Mouse (Mus musculus) right cerebral cortex, postnatal 36 days (tissue): ENCODE measurements around the gene Smg6.
A peak's percentile ranks its signal among the peaks of the same experiment; 100 is the strongest.
"Not testable (repeated sequence)": the region's sequence is repeated elsewhere in the genome, so short reads cannot be mapped to it uniquely, and the experiment has no call there.

Experiments used
- DNase-seq, 2 experiments: peaks; one replicate each; pipeline ENCODE4 v3.0.0; 2022; ENCODE audit warnings: low spot score in 2 of 2, mixed read lengths in 1 of 2

Smg6 gene

DNA sequence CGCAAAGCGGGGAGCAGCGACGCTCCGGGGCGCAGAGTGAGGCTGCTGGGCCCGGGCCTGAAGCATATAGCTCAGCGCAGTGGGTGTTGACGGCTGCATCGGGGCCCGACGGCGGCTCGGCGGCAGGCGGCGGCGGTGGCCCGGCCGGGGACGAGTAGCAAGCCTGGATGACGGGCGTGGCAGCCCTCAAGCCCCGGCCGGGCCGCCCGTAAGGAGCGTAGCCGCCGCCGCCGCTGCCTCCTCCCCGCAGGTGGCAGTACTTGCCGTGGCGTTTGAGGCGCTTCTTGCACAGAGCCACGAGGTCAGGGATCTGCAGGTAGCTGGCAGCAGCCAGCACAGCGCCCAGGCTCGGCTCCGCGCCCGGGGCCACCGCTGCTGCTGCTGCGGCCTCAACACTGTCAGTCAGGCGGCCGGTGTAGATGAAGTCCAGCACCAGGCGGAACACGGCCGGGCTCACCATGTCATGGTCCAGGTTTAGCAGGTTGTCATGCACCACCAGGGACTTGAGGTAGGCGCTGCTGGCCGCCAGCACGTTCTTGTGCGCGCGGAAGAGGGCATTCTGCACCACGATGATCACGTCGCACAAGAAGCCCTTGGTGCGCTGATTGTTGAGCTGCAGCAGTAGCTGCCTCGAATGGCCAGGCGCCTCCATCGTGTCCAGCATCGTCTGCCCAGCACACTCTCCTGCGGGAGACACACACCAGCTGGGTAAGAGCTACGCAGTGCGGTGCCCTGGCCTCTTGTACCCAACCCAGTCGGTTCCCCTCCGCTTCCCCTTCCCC lies 241.4 kb downstream of the Smg6 start:
- no peak for DNase-seq

DNA sequence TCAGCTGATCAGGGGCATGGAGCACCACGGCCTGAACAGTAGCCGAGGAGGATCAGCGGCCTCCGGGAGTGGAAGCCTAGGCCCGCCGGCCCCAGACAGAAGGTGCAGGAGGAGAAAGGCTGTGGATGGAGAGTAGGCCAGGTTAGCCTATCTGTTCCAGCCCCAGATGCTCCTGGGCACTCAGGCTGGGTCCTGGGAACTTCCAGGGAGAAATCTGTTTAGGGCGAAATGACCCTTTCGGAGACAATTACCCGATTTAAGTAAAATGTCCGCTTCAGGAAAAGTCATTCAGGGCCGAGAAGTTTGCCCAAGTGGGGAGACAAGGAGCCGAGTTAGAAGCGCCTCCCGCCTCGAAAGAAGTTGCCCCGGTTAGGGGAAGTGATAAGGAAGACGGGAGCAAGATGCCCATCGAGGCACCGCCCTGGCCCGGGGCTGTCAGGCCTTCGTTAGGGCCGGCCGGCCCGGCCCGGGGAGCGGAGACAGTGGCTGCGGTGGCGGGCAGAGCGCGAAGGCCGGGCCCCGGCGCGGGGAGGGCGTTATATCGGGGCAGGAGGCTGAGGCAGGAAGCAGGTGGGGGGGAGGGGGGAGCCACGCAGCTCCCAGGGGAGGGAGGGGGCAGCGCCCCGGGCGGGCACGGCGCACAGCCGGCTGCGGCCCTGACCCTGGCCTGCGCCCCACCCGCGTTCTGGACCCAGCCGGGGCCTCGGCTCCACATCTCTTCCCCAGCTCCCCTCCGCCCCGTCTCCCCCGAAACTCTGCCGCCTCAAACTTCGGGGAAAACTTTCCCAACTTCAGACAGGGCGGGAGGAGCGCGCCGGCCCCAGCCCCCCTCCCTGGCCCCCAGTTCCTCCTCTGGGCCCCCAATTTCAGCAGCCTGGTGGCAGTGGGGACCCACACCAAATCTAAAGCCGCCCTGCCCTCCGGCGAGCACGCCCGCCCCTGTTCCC lies 242.3 kb downstream of the Smg6 start:
- no peak for DNase-seq

DNA sequence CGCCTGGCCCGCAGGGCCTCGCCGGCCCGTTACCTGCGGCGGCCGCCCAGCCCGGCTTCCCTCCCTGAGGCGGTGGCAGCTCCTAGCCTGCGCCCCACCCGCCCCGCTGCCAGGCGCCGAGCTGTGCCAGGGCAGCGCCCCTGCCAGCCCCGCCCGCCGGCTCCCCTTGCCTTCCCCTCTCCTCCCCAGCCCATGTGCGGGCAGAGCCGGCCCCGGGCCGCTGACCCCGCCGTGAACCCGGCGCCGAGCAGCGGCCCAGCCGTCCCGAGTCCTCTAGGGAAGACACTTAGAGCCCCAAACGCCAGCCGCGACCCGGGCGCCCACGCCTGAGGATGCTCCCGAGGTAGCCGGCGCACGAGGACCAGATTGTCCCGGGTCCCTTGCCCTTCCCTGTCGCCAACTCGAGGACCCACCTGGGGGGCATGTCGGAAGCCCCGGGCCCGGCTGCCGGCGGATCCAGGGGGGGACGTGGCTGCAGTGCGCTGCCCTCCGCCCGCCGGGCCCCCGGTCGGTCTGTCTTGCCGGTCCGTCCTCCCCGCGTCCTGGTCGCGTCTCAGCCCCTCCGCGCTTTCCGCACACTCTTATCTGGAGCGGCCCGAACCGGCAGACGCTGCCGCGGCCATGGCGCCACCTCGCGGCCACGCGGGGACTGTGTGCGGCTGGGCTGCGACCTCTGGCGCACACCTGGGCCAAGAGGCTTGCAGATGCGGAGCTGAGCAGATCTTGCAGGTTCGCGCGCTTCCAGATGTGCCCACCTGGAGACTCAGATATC lies 243.2 kb downstream of the Smg6 start:
- no peak for DNase-seq

DNA sequence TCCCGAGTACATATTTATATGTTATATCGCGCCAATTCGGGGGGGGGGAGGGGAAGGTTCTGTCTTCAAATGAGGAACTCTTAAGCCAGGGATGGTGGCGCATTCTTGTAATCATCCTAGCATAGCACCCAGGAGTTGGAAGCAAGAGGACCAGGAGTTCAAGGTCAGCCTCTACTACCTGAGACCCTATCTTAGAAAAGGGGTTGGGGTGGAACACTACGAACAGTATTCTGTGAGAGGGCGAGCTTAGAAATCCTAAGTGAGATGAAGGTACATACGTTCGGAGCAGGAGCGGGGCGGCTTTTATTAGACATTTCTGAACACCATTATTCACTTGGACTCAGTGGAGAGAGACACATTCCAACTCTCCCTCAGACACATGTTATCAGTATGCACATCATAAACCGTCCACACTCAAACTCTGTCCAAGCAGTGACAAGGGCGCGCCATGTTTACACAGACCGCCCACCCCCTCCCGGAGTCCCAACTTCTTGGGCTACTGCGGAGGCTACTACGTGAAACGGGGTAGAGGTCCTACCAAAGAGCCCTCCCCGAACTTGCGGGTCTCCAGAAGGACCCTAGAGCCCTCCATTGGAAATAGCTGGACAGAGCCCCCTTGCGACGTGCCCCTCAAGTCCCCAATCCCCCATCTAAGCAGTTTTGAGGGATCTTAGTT lies 243.9 kb downstream of the Smg6 start, which contains the start of gene Hic1:
Gene Hic1, minus strand, starts transcription at position 115 of the 676 bp plus-strand sequence.
- DNase-seq, result no peak

DNA sequence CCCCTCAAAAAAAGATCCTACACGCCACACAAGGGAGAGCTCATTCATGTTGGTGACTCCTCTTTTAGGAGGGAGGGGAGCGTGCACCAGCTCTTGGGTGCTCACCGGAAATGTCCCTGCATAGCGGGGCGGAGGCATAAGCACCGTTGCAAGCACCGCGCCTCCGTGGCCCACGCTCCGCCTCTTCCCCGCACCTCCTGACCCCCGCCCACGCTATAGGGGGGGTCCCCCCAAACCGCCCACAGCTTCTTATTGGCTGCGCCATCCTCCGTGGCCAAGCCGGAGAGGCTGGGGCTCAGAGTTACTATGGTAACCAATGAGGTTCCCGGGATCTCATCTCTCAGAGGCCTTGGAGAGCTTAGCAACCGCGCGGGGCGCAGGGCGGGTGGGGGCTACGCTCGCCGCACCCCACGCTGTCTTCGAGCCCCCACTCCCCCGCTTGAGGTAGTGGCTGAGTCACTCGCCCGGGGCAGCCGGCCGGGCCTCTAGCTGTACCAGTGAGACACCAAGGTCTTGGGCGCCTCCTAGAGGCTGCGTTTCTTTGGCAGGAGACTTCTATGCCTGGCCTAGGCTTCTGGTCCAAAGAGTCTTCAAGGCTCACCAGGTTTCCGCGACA lies 244.6 kb downstream of the Smg6 start:
- DNase-seq, result peak; percentile 87 to 92

DNA sequence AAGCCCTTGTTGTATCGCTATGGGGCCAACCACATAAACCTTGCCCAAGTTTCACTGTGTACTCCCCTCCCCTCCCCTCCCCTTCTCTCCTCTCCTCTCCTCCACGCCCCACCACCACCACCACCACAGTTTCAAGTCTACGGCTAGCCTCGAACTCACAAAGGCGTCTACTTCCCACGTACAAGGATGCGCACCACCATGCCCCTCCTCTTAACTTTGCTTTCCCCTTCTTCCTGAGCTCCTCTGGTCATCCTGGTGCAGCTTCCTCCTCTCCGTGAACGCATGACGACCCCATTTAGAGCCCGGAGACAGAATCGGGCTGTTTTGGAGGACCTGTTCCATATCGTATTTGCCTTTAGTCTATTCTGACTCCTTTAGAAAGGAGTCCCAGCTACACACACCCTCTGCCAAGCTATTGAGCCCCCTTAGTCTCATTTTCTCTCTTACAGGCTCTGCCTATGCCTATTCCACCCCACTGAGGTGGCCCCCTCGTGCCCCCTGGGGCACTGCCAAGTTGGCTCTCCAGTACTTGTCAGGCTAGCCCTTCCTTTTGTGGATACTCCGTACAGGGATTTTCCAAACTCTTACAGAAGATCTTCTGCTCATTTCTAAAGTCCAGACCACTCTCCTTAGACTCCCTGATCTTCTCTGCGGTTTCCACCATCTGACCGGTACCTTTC lies 245.7 kb downstream of the Smg6 start:
- no peak for DNase-seq

DNA sequence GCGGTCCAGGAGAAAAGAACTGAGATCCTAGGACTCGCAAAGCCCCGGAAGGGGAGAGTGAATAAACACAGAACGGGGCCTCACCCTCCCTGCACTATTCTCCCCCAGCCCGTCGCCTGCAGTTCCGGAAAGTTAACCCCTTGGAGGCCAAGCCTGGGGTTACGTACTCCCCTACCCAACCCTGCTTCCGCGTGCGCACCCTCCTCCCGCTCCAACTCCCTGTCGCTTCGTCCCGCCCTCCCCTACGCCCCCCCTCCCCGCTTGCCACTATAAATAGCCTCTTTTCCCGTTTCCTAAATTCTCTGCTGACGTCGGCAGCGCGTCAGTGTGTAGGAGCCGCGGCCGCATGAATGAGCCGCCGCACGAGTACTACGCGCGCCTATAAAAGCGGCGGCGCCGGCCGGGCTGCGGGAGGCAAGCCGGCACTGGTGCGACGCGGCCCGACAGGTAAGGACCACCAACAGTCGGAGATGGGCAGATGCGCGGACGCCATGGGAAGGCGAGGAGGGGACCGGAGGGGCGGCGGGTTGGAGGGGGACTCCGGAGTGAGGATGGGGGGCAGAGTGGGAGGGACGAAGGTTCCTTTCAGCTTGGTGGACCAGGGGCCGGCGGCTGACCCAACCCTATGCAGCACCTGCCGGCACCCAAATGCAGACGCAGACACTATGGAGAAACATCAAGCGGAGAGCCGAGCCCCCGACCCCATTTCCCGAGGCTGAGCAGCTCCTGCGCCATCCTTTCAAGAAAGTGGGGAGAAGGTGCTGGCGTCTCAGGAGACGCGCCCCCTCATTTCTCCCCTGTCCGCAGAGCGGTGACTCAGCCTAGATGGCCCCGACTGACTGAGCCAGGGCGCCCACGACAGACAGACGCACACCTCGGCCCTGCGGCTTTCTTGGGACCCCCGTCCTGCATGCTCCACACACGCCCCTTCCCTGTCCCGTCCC lies 246.8 kb downstream of the Smg6 start:
- DNase-seq, result peak; percentile 71 to 77

DNA sequence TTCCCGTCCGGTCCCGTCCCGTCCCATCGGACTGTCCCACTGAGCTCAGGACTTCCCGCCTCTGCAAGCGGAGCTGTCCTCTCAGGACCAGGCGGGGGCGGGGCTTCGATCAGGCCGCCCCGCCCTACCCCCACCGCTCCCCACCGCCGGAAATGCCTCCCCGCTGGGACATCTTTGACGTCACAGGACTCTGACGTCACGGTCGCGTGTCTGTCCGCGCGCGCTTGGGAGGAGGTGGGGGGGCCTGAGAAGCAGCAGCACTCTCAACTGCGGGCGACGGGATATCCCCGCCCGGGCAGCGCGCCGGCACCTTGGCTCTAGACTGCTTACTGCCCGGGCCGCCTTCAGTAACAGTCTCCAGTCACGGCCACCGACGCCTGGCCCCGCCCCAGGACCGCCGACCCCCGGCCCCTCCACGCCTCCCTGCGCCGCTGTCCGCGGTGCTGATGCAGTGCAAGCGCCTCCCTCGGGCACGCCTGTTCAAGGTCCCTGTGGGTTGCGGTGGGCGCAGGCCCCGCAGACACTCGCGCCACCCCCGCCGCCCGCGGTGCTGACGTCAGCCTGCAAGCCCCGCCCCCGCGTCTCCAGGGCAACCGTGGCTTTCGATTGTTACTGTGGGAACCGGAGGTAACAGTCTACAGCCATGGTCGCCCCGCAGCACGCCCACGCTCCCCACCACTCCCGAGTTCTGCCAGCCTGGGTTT lies 247.6 kb downstream of the Smg6 start:
- DNase-seq, result peak; percentile 95

DNA sequence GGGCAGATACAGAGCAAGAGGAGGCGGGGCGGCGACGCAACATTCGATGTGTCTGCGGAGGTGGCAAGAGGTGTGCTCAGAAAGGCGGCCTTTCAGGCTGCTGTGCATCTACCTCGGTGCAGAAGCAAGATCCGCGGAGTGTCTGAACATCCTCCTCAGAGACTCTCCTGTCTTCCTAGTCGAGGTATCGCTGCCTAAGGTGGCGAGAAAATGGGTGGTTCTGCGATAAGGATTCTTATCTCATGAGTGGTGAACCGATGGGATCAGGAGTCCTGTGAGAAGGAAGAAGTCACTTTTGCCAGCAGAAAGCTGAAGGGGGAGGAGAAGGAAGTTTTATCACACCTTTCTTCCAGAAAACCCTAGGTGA lies 248.2 kb downstream of the Smg6 start:
- DNase-seq, result no peak

DNA sequence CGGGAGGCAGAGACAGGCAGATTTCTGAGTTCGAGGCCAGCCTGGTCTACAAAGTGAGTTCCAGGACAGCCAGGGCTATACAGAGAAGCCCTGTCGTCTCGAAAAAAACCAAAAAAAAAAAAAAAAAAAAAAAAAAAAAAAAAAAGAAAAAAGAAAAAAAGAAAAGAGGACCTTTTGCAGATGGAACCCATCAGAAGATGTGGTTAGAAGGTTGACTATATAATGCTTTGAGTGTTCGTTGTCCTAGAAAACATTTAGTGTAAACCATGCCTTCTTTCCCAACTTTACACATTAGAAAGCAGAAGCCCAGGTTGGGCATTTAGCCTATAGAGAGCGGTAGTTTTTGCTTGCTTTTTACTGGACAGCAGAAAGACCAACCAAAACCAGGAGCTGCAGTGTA lies 249.0 kb downstream of the Smg6 start:
- DNase-seq, result not testable (repeated sequence)

DNA sequence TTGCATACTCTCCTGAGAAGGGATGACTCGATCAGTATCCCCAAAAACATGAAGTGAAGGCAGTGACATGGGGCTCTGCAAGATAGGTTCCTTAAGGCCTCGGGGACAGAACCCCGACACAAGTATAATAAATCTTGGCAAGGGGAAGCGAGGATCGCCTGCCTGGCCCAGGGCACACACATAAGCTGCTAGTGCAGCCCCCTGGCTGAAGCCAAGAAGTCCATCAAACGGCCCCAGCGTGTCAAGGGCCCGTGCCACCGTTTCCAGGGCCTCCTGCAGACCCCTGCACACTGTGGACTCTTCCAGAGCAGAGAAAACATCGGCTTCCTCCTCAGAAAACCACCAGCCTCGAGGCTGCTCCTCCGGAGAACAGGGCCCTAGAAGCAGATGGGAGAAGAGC lies 252.4 kb downstream of the Smg6 start:
- no peak for DNase-seq

DNA sequence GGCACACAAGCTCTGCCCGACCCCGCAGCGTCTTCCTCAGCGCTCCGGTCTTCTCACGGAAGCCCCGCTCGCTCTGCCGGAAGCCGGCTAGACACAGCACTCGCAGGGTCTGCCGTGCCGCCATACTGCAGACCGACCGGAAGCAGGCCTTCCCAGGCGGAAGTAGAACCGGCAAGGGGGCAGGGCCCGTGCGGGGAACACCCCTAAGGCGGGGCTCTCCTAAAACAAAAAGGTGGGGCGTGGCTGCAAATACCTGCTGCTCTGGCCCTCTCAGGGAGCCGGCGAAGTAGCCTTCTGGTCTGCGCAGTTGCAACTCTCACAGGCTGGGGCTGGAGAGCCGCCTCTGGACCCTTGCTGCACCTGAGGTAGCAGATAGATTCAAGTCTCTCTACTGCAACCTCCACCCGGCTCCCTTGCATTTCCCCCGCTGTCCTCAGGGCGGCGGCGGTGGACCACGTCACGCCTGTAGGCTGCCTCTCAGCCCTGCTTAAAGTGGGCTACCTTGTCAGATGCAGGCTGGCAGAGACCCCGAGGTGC lies 253.1 kb downstream of the Smg6 start, which contains the start of gene Ovca2:
Gene Ovca2, minus strand, starts transcription at position 164 of the 537 bp plus-strand sequence.
- DNase-seq, result peak; percentile 78 to 85

DNA sequence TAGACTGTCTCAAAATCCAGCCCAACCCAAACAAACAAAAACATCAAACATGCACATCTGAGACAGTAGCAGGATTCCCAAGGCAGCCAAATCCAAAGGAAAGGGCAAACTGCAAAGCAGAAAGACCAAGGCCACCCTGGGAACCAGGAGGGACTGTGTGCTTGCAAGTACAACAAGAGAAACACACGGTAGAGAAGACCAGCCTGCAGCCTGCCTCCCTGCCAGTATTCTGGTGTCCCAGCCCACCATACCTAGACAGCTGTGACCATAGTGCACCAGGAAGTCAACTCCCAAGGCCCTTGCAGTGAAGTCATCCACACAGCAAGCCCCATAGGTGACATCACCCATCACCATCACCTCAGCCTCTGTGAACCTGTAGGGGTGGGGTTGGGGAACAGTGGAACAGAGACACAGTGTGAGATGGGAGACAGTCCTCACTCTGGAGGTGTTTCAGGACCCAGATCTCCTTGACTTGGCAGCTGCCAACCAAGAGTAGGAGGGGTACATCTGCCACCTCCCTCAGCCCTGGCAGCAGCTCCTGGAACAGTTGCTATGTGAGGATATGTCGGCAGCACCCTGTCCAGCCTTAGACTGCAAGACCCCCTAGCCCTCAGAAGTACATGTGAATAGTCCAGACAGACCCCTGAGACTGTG lies 258.4 kb downstream of the Smg6 start:
- DNase-seq, result peak; percentile 70 to 86

DNA sequence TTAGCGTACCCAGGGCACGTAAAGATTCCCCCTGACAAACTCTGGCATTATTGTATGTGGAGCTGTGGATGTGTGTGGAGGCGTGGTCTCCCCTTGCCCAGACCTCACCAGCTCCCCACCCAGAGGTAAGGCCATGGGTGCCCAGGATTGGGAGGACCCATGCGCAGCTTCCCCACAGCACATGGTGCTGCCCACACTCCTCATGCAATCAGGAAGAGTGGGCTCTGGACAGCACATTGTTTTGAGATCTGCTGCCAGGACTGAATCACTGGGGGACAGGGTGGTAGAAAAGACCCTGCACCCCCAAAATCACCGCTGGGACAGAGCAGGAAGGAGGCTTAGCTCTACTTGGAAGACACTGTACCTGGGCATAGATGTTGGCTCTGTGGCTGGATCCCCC lies 258.9 kb downstream of the Smg6 start:
- DNase-seq, result no peak

DNA sequence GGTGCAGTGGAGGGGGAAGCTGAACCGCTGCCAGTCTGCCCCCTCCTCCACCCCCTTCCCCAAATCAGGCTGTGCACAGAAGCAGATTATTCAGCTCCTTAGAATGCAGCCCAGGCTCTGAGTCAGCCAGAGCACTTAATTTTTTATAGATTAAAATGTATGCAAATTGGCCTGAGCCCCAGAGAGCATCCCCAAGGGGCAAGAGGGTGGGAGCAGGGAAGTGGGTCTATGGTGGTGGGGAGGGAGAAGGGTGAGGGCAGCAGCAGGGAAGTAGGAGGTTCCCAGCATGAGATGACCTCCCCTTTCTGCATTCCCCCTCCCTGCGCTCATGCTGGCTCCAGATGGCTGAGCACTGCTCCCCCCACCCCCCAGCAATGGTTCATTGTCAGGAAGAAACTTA lies 259.4 kb downstream of the Smg6 start:
- no peak for DNase-seq

DNA sequence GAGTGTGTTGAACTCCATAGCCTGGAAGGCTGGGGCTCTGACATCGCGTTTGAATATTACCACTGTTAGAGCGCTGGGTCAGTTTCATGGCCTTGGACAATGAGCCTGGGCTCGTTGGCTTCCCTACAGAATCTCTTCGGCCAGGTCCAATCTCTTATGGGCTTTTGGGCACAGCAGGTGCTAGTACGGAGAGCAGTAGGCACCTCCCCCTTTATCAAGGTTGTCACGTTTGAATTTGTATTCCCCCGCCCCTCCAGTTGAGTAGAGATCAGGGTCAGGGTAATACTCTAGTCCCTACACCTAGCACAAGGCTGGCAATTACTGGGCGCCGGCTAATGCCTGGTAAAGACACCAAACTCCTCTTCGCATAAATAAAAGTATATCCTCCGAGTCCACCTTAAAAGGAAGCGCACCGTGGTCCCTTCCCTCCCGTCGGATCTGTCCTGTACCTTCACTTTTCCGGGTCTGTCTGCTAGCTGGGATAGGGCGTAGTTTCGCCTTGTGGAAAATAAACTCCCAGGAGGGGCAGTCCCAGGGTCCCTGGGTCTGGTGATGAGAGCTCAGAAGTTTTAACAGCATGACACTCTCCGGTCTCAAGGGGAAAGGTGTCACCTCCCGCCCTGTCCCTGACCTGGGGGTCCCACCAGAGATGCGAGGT lies 264.2 kb downstream of the Smg6 start:
- no peak for DNase-seq

DNA sequence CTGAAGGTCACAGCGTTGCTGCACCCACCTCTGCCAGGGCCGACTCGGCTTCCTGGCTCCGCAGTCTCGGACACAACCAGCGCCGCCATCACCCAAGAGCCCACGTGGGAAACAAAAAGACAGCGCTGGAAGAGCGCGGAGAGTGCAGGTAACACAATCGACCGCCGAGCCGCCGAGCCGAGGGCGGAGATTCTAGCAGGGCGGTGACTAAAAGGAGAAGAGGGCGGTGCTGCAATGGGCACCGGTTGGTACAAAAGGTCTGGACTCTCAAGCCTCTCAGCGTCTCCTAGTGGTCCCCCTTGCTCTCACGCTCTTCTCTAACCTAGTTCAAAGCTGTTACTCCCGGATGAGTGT lies 264.7 kb downstream of the Smg6 start:
- peak in 1 of 2 experiments; percentile 74 for DNase-seq
